Mouse (Mus musculus): ENCODE measurements at regions not wholly inside any gene's neighbourhood (a gene's known extent, or its start where the extent isn't known, plus 50 kb on each side); places are given as distances from the start of the nearest gene placed in this dataset.

DNA sequence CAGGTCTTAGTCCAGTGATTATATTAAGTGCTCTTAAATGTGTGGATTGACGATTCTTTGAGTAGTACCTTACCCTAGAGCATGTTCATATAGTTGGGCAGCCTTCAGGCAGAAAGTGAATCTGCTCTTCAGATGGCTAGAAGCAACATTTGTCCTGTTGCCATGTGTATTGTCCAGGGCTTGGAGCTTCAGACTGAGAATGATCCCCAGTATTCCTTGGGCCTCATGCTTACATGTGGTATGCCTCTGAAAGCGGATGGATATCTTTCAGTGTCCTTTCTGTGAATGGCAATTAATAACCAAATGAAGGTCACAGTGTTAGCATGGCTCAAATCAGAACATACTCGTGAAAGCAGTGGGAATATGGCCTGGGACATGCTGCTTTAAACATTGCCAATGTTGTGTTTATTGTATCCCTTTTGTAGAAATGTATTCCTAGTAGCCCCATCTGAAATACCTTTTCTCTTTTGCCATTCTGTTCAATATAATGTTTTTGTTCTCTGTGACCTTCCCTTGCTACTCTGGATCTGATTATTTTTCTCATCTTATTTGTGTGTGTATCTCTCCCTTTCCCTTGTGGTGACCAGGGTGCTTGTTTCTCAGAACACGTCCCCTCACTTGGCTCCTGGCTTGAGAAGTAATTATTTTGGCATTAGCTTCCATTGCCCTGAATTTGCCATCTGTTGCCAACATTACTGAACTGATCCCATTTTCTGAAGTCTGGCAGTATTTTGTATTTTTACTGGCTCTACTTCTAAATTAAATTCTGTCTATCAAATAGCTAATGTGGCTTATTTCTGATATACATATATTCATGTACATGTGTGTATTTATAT lies 403.9 kb upstream of the Ccng1 start:
- H3K4me3 ChIP-seq (ENCODE audit: low read length), result no peak overlapping the region
- 0 out of 2 replicates have a peak, but pooled peaks cover 5% of the 10 kb centered on the region for H3K4me1 ChIP-seq (ENCODE audit: insufficient read depth, low read length)
- ATAC-seq (0 out of 2 replicates have a peak, but pooled peaks have one; percentile 32), DNase-seq (ENCODE audit: low spot score) (peak; percentile 73)
- H3K9me3 ChIP-seq (ENCODE audit: low read length), result no peaks in the 10 kb centered on the region
- no peaks in the 10 kb centered on the region for H3K27me3 ChIP-seq (ENCODE audit: insufficient read depth, low read length)
- peak overlapping the region; percentile 41; the same call in 1 of the 2 replicates for H3K27ac ChIP-seq
- WGBS, result 42% methylated on average over 4 of the region's 4 CpGs
- no peaks in the 10 kb centered on the region for H3K36me3 ChIP-seq (ENCODE audit: insufficient read depth, low read length)
- H3K4me2 ChIP-seq (ENCODE audit: low read depth, low read length), result no peak overlapping the region
- TF ChIP-seq CTCF (IDR thresholded peaks at IDR 0.05; ENCODE audit: low read depth), result no peak
- no peak overlapping the region for H3K9ac ChIP-seq (replicated peaks; ENCODE audit: low read length)

DNA sequence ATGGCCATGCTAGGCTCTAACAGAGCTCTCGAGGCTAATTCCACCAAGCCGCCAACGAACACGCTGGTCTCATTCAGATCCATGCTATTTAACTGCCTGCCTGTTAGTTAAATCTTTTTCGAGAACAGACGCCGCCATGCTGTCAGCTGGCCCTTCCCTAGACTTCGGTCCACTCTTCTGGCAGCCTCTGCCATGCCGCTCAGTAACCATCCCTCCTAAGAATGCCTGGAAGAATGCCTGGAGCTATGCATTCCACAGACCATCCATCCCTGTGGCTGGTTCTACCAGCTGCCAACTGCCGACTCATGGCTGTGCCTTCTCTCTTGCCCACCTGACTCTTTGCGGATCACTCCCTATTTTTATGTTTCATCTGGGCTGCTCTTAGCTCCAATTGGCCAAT lies 402.2 kb upstream of the Ccng1 start:
- 78% methylated on average over 11 of the region's 11 CpGs for WGBS
- DNase-seq (ENCODE audit: low spot score), result peak; percentile 18
- no peak for TF ChIP-seq CTCF (IDR thresholded peaks at IDR 0.05; ENCODE audit: low read depth)

More for the DNA sequence above, 402.2 kb upstream of the Ccng1 start:
- Histone ChIP-seq H3K27me3 (ENCODE audit: insufficient read depth, low read length) (no peaks in the 10 kb centered on the region), H3K4me3 (ENCODE audit: low read length) (no peak overlapping the region), H3K9me3 (ENCODE audit: low read length) (no peaks in the 10 kb centered on the region), H3K4me2 (ENCODE audit: low read depth, low read length) (no peak overlapping the region), H3K9ac (replicated peaks; ENCODE audit: low read length) (no peak overlapping the region), H3K27ac (no peak overlapping the region), H3K4me1 (ENCODE audit: insufficient read depth, low read length) (0 out of 2 replicates have a peak, but pooled peaks cover 5% of the 10 kb centered on the region), H3K36me3 (ENCODE audit: insufficient read depth, low read length) (no peaks in the 10 kb centered on the region)
- 0 out of 2 replicates have a peak, but pooled peaks have one; percentile 47 for ATAC-seq
